Mouse (Mus musculus): ENCODE measurements around the gene Pex11g. TPM values are rescaled to one million over a fixed set of nuclear protein-coding genes. Genes with fewer than 3 reads are reported as not detected.

Pex11g gene
- polyA plus RNA-seq (2015; fragmentation: Nextera tagmentation; extraction: Ambion mirVana) = 8.1 and 8.8 TPM in 2 replicates

DNA sequence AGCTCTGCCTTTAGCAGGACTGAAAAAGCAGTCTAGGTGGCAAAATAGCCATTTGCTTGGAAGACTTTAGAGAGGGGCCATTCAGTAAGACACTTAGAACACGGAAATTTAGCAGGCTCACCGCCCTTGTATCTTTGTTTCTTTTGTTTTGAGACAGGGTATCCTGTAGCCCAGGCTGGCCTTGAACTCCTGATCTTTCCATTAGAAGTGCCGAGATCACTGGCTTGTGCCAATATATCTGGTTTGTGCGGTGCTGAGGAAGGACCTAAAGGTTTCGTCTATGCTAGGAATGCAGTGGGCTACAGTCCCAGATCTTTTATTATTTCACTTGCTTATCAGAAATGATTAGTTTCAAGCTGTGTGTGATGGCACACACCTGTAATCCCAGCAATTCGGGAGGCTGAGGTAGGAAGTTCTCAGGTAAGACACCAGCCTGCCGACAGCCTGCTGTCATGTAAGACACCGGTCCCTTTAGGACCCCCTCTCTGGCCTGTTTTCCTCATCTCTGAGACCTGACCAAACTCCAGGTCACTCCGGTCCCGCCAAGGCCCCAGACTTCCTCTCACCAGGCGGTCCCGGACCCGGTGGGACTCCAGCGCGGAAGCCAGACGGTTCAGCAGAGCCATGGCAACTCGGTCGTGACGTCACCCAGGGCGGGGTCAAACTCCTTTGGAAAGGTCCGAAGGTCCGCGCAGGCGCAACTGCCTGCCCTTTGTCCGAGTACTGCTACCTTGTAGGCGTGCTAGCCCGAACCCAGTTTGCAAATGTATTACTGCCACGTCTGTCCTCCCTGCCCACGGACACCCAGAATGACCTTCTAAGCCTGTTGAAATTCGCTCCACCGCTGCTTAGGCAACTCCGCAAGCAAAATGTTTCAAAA is at the start of gene Pex11g:
Pex11g (minus strand) TSS at position 675 of the 880 bp plus-strand sequence.
- H3K27me3 ChIP-seq (ENCODE audit: insufficient read depth, low read length) = no peaks in the 10 kb centered on the region
- H3K9ac ChIP-seq (ENCODE audit: low read depth, low read length) = peak within 1 kb of the TSS; percentile 62
- H3K4me1 ChIP-seq (replicated peaks; ENCODE audit: insufficient read depth, low read length) = no peaks in the 10 kb centered on the region; the same call in 1 of the 2 replicates
- H3K9me3 ChIP-seq (replicated peaks; ENCODE audit: low read length) = no peaks in the 10 kb centered on the region
- DNase-seq (ENCODE audit: low spot score) (peak; percentile 97), ATAC-seq (replicated peaks; ENCODE audit: low FRiP score, low read depth) (peak; percentile 96)
- 5% methylated on average over 32 of the region's 32 CpGs for WGBS
- H3K27ac ChIP-seq = peak within 1 kb of the TSS; percentile 70; the same call in 1 of the 2 replicates
- peak within 1 kb of the TSS; percentile 39 for H3K4me3 ChIP-seq (replicated peaks; ENCODE audit: low read depth, low read length)
- TF ChIP-seq CTCF (IDR thresholded peaks at IDR 0.05; ENCODE audit: low read depth) = no peak
- H3K36me3 ChIP-seq (ENCODE audit: insufficient read depth, low read length) = no peaks in the 10 kb centered on the region
- peak within 1 kb of the TSS; percentile 59 for H3K4me2 ChIP-seq (ENCODE audit: low read length)

DNA sequence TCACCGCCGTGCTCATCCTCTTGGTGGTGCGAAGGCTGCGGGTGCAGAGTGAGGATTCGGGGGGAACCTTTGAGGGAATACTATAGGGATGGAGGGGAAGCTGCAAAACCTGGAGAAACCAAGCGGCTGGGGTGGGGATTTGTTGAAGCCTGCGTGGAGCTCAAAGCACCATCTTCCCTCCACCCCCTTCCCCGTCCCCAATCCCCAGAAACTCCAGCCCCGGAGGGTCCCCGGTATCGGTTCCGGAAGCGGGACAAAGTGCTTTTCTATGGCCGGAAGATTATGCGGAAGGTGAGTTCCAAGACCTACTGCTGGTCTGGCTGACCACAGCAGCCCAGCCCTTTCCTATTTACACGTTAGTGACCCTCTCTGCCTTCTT is 49.6 kb upstream of the Pex11g start:
- Histone ChIP-seq H3K27me3 (ENCODE audit: insufficient read depth, low read length) (no peaks in the 10 kb centered on the region), H3K9me3 (replicated peaks; ENCODE audit: low read length) (no peaks in the 10 kb centered on the region), H3K4me1 (replicated peaks; ENCODE audit: insufficient read depth, low read length) (0 out of 2 replicates have a peak, but pooled peaks cover 5% of the 10 kb centered on the region), H3K4me2 (ENCODE audit: low read length) (peak overlapping the region; percentile 93), H3K4me3 (replicated peaks; ENCODE audit: low read depth, low read length) (peak overlapping the region; percentile 71), H3K36me3 (ENCODE audit: insufficient read depth, low read length) (peaks cover 13% of the 10 kb centered on the region), H3K9ac (ENCODE audit: low read depth, low read length) (peak overlapping the region; percentile 67), H3K27ac (peak overlapping the region; percentile 19)
- no peak; the same call in 1 of the 2 replicates for ATAC-seq (replicated peaks; ENCODE audit: low FRiP score, low read depth)
- DNase-seq (ENCODE audit: low spot score) = peak; percentile 65
- no peak for TF ChIP-seq CTCF (IDR thresholded peaks at IDR 0.05; ENCODE audit: low read depth)
- 7% methylated on average over 16 of the region's 16 CpGs for WGBS

DNA sequence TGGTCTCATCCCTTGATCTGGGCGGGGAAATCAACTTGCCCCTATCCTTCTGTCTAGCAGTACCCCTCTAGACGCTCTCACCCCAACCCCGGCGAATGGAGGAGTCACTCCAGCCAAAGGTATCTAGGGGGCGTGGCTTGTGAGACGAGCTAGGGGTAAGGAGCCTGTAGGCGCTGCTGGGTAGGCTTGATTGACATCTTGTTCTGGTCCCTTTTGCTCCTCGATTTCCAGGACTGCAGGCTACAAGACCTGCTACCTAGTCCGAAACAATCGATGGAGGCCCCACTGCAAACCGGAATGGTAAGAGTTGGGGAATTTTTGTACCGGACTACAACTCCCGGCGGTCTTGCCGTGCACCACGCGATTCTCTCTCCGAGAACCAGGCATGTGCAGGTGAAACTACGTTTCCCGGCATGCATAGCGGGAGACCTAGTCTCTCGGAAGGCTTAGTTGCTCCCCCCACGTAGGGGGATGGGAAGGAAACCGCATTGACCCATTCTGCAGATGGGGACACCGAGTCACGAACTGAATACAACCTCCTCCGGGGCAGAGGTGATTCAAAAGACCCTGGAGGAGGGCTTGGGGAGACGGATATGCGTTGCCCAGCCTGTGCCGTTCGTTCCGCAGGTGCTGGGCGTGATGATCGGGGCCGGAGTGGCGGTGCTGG is 49.1 kb upstream of the Pex11g start:
- no peak; the same call in 1 of the 2 replicates for TF ChIP-seq CTCF (IDR thresholded peaks at IDR 0.05; ENCODE audit: low read depth)
- Histone ChIP-seq H3K9me3 (replicated peaks; ENCODE audit: low read length) (no peaks in the 10 kb centered on the region), H3K4me2 (ENCODE audit: low read length) (peak overlapping the region; percentile 93), H3K4me3 (replicated peaks; ENCODE audit: low read depth, low read length) (peak overlapping the region; percentile 71), H3K27me3 (ENCODE audit: insufficient read depth, low read length) (no peaks in the 10 kb centered on the region), H3K4me1 (replicated peaks; ENCODE audit: insufficient read depth, low read length) (0 out of 2 replicates have a peak, but pooled peaks cover 5% of the 10 kb centered on the region), H3K36me3 (ENCODE audit: insufficient read depth, low read length) (peaks cover 9% of the 10 kb centered on the region), H3K27ac (peak overlapping the region; percentile 82), H3K9ac (ENCODE audit: low read depth, low read length) (peak overlapping the region; percentile 67)
- ATAC-seq (replicated peaks; ENCODE audit: low FRiP score, low read depth) (peak; percentile 83), DNase-seq (ENCODE audit: low spot score) (peak; percentile 92)
- WGBS = under 1% methylated on average over 36 of the region's 36 CpGs

DNA sequence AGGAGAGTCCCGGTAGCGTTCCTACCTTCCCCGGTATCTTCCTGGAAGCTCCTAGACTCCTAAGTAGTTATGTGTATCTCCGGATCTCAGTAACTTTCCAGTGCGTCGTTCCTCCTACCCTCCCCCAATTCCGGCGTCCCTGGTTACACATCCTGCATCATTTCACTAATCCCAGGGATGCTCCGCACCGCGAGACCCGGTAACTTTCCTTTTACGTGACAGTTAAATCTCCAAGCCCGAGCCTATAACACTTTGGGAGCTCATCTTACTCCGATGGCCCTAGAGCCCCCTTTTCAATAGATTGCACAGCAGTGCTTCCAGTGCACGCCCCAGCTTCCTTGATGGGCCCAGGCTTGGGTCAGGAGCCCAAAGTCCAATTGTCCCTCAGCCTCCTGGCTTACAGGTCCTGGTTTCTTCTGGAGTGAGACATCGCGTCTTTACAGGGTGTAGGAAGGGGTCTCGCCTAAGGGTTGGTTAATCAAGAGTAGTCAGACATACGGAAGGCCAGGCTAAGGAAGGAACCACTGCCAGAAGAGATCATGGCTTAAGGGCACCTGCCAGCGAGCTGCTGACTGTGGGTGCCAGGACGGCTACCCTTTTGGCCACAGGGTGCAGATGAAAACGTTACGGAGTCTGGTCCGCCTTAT is 48.4 kb upstream of the Pex11g start:
- Histone ChIP-seq H3K4me3 (replicated peaks; ENCODE audit: low read depth, low read length) (peak overlapping the region; percentile 71), H3K27me3 (ENCODE audit: insufficient read depth, low read length) (no peaks in the 10 kb centered on the region), H3K27ac (peak overlapping the region; percentile 82), H3K4me1 (replicated peaks; ENCODE audit: insufficient read depth, low read length) (0 out of 2 replicates have a peak, but pooled peaks cover 5% of the 10 kb centered on the region), H3K9ac (ENCODE audit: low read depth, low read length) (peak overlapping the region; percentile 57), H3K4me2 (ENCODE audit: low read length) (peak overlapping the region; percentile 93), H3K9me3 (replicated peaks; ENCODE audit: low read length) (no peaks in the 10 kb centered on the region), H3K36me3 (ENCODE audit: insufficient read depth, low read length) (peaks cover 2% of the 10 kb centered on the region; the same call in 1 of the 2 replicates)
- WGBS = under 1% methylated on average over 25 of the region's 25 CpGs
- peak; percentile 76 for DNase-seq (ENCODE audit: low spot score)
- no peak for TF ChIP-seq CTCF (IDR thresholded peaks at IDR 0.05; ENCODE audit: low read depth)
- ATAC-seq (replicated peaks; ENCODE audit: low FRiP score, low read depth) = peak; percentile 26

DNA sequence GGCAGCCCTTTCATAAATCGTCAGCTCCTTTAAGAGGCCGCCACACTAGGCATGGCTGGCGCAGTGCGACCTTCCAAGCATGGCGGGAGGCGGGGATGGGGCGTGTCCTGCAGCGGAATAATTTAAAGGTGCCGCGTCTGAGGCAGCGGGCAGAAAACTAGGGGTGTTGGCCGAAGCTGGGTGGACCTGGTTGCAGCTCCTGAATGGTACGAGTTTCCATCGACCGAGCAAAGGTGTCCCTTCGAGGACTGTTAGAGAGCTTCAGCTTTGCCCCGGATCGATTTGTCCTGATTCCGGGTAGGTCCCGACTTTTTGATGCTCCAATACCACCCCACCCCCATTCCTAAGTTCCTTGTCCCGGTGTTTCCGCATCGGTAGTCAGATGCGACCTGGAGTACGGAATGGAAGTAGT is 47.8 kb upstream of the Pex11g start, which contains the start of gene Pnpla6:
Pnpla6 (plus strand) TSS at position 125 of the 412 bp plus-strand sequence.
- 0 out of 2 replicates have a peak, but pooled peaks cover 5% of the 10 kb centered on the region for H3K4me1 ChIP-seq (replicated peaks; ENCODE audit: insufficient read depth, low read length)
- peak within 1 kb of the TSS; percentile 71 for H3K4me3 ChIP-seq (replicated peaks; ENCODE audit: low read depth, low read length)
- peak within 1 kb of the TSS; percentile 82 for H3K27ac ChIP-seq
- H3K36me3 ChIP-seq (ENCODE audit: insufficient read depth, low read length) = peaks cover 4% of the 10 kb centered on the region; the same call in 1 of the 2 replicates
- no peaks in the 10 kb centered on the region for H3K9me3 ChIP-seq (replicated peaks; ENCODE audit: low read length)
- DNase-seq (ENCODE audit: low spot score) (peak; percentile 90), ATAC-seq (replicated peaks; ENCODE audit: low FRiP score, low read depth) (peak; percentile 62)
- H3K4me2 ChIP-seq (ENCODE audit: low read length) = peak within 1 kb of the TSS; percentile 93
- WGBS = under 1% methylated on average over 25 of the region's 25 CpGs
- peak; percentile 11; the same call in 1 of the 2 replicates for TF ChIP-seq CTCF (IDR thresholded peaks at IDR 0.05; ENCODE audit: low read depth)
- peak within 1 kb of the TSS; percentile 57 for H3K9ac ChIP-seq (ENCODE audit: low read depth, low read length)
- H3K27me3 ChIP-seq (ENCODE audit: insufficient read depth, low read length) = no peaks in the 10 kb centered on the region

Measured in kidney, postnatal 0 days (tissue).